8 mouse cellular contexts compared by ENCODE assay signal in the genomic region with DNA sequence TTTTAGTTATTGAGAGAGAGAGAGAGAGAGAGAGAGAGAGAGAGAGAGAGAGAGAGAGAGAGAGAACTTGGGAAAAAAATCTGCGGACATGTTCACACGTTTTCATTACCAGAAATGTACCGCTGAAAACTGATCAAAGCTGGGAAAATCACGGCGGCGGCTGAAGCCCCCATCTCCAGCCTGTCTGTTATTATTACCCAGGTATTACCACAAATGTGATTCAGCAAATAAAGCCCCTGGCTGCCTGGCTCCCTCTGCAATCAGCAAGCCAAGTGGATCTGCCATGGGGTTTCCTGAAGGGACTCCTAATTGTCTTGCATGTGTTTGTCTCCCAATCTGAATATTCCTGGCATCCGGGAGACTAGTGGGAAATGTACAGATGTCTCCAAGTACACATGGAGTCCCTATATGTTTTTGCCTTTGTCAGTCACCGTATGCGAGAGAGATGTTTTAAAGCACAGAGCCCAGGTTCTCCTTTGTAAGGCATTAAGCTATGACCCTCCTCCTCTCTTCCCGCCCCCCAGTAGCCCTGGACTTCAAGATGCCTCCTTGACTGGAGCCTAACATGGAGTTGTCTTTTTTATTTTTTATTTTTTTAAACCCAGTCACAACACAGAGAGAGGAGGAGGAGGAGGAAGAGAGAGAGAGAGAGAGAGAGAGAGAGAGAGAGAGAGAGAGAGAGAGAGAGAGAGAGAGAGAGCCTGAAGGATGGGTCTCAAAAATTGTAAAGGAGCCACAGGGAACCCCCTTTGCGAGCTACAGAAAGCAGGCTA. TPM values are rescaled to one million over a fixed set of nuclear protein-coding genes. Genes with fewer than 3 reads are reported as not detected.
DNase-seq lines count a peak whose midpoint lies in the region; ATAC-seq and TF ChIP-seq lines count a peak whose summit lies in the region.

A gene (plus strand): TSS at position 723 of the 773 bp plus-strand sequence.

- peaks cover 6% of the 10 kb centered on the region; the same call in 1 of the 2 replicates for H3K4me1 ChIP-seq in heart, embryonic 11.5 days (ENCODE audit: control insufficient read depth, insufficient read depth, low read length)
- H3K4me1 ChIP-seq in bone marrow macrophage, adult 2 months (ENCODE audit: control insufficient read depth, insufficient read depth, low read length) = no peaks in the 10 kb centered on the region
- peaks cover 57% of the 10 kb centered on the region for H3K4me1 ChIP-seq in midbrain, embryonic 15.5 days
- H3K4me1 ChIP-seq in thymus, adult 2 months (replicated peaks; ENCODE audit: control insufficient read depth, insufficient read depth, low read length) = no peaks in the 10 kb centered on the region

- H3K27ac ChIP-seq in heart, embryonic 11.5 days (ENCODE audit: low read depth, low read length) = no peak within 1 kb of the TSS
- no peak within 1 kb of the TSS for H3K27ac ChIP-seq in bone marrow macrophage, adult 2 months (ENCODE audit: insufficient read depth, low read depth, low read length)
- peak within 1 kb of the TSS; percentile 89 for H3K27ac ChIP-seq in midbrain, embryonic 15.5 days
- H3K27ac ChIP-seq in thymus, adult 2 months (ENCODE audit: control insufficient read depth, insufficient read depth, low read length) = no peak within 1 kb of the TSS

- peak within 1 kb of the TSS; percentile 1 for H3K4me3 ChIP-seq in heart, embryonic 11.5 days (ENCODE audit: low read depth, low read length)
- no peak within 1 kb of the TSS for H3K4me3 ChIP-seq in bone marrow macrophage, adult 2 months (ENCODE audit: insufficient read depth, low read length)
- H3K4me3 ChIP-seq in midbrain, embryonic 15.5 days = peak within 1 kb of the TSS; percentile 32
- no peak within 1 kb of the TSS for H3K4me3 ChIP-seq in thymus, adult 2 months (ENCODE audit: control insufficient read depth, insufficient read depth, low read length)

- ATAC-seq in heart, embryonic 11.5 days (replicated peaks; ENCODE audit: insufficient number of reproducible peaks, low FRiP score, low TSS enrichment) = no peak
- ATAC-seq in midbrain, embryonic 15.5 days (replicated peaks) = 0 out of 2 replicates have a peak, but pooled peaks have one; percentile 53

- no peaks in the 10 kb centered on the region for H3K36me3 ChIP-seq in heart, embryonic 11.5 days (ENCODE audit: control insufficient read depth, insufficient read depth, low read length)
- no peaks in the 10 kb centered on the region for H3K36me3 ChIP-seq in midbrain, embryonic 15.5 days (replicated peaks)
- H3K36me3 ChIP-seq in thymus, adult 2 months (ENCODE audit: control insufficient read depth, insufficient read depth, low read length) = no peaks in the 10 kb centered on the region

- TF ChIP-seq CTCF in bone marrow macrophage, adult 2 months (IDR thresholded peaks at IDR 0.05; ENCODE audit: low read depth, low read length) = no peak
- no peak for TF ChIP-seq CTCF in thymus, adult 2 months (IDR thresholded peaks at IDR 0.05; ENCODE audit: borderline replicate concordance, control insufficient read depth, extremely low read depth, insufficient read depth, low read length, poor library complexity)

- H3K4me2 ChIP-seq in heart, embryonic 11.5 days = peak within 1 kb of the TSS; percentile 58
- peak within 1 kb of the TSS; percentile 58 for H3K4me2 ChIP-seq in midbrain, embryonic 15.5 days

- H3K9ac ChIP-seq in heart, embryonic 11.5 days (ENCODE audit: low read depth, low read length) = no peak within 1 kb of the TSS
- peak within 1 kb of the TSS; percentile 38; the same call in 1 of the 2 replicates for H3K9ac ChIP-seq in midbrain, embryonic 15.5 days

- no peak for DNase-seq in heart, adult 18-20 months
- DNase-seq in heart, postnatal 10 days = no peak
- DNase-seq in thymus, adult 2 months = no peak
- DNase-seq in Muller cell, postnatal 12 days (ENCODE audit: inconsistent ontology term) = no peak
- no peak for DNase-seq in cerebellum, postnatal 4 days (ENCODE audit: low spot score in 2 of 2)

- 19% methylated on average over 11 of the region's 11 CpGs for WGBS in heart, embryonic 11.5 days (ENCODE audit: insufficient replicate concordance)
- 9% methylated on average over 11 of the region's 11 CpGs for WGBS in midbrain, embryonic 15.5 days
- 31% methylated on average over 11 of the region's 11 CpGs for WGBS in thymus, adult 2 months

- H3K27me3 ChIP-seq in heart, embryonic 11.5 days (ENCODE audit: control insufficient read depth, insufficient read depth, low read length) = peaks cover 7% of the 10 kb centered on the region
- no peaks in the 10 kb centered on the region for H3K27me3 ChIP-seq in midbrain, embryonic 15.5 days (replicated peaks)
- peaks cover 3% of the 10 kb centered on the region; the same call in 1 of the 2 replicates for H3K27me3 ChIP-seq in thymus, adult 2 months (ENCODE audit: control insufficient read depth, insufficient read depth, low read length)

- no peak for TF ChIP-seq POLR2A in bone marrow macrophage, adult 2 months (IDR thresholded peaks at IDR 0.05; ENCODE audit: borderline replicate concordance, low read depth, low read length)
- no peak for TF ChIP-seq POLR2A in thymus, adult 2 months (IDR thresholded peaks at IDR 0.05; ENCODE audit: control insufficient read depth, extremely low read depth, insufficient read depth, low read length, poor library complexity)

- intact Hi-C loops in heart, postnatal 10 days (cut with DNase I) = no loop called here

- no peaks in the 10 kb centered on the region for H3K9me3 ChIP-seq in heart, embryonic 11.5 days (replicated peaks; ENCODE audit: control insufficient read depth, low read length)
- no peaks in the 10 kb centered on the region for H3K9me3 ChIP-seq in midbrain, embryonic 15.5 days

RNA-seq across cellular contexts. Expression of the gene that starts here (rescaled TPM):
- polyA plus RNA-seq in heart, embryonic 11.5 days (2014; fragmentation: Nextera tagmentation; extraction: Ambion mirVana) = 6.3 and 8.4 TPM in 2 replicates
- 1 to 10 TPM; 6.7 to 7.9 TPM for total RNA-seq in heart, adult 18-20 months (2021)
- 15.1 and 17.1 TPM in 2 replicates for polyA plus RNA-seq in bone marrow macrophage, adult 2 months (2012; ENCODE audit: insufficient read depth, insufficient read length, missing spikeins)
- total RNA-seq in heart, postnatal 10 days (2021) = 10 to 100 TPM; 10.8 TPM
- polyA plus RNA-seq in midbrain, embryonic 15.5 days (2015; fragmentation: Nextera tagmentation; extraction: Ambion mirVana) = 59.0 and 60.2 TPM in 2 replicates
- polyA plus RNA-seq in thymus, adult 2 months (2012; rRNA removed) = 1.1 and 1.6 TPM in 2 replicates

Comparison
In these comparisons a context has a peak if more than half of its experiments do, and no peak if none do; other contexts are left out.
1. H3K4me3 ChIP-seq: peak in heart, embryonic 11.5 days (single experiment) and midbrain, embryonic 15.5 days (single experiment); none in bone marrow macrophage, adult 2 months (single experiment) and thymus, adult 2 months (single experiment).